Mouse (Mus musculus) subcutaneous adipose tissue, adult 2 months (tissue): ENCODE data around the gene Hsf2bp. TPM values are rescaled to one million over a fixed set of nuclear protein-coding genes. Genes with fewer than 3 reads are reported as not detected.

Experiments used
- polyA plus RNA-seq: library from polyadenylated mRNA; depleted of rRNA; stranded (reverse); fragments of >200 nt; gene quantifications from 2 replicates; pipeline ENCODE4 v1.2.3, GENCODE M21; 2012; ENCODE audit warnings: low replicate concordance; rRNA removed

Gene Hsf2bp
- 0.20 TPM in 1 of 2 replicates, not detected in the other for polyA plus RNA-seq

GRCm38 (mm10) chr17:32035609-32036508 lies at the start of gene Hsf2bp, which contains the start of gene Rrp1b:
Gene Hsf2bp, minus strand, starts transcription at chr17:32036349.
Gene Rrp1b, plus strand, starts transcription at chr17:32036100.

Other genes with a start within 250 kb of the Hsf2bp start
- 17.4 and 35.8 TPM in 2 replicates for gene Sik1, start 180.5 kb downstream of the Hsf2bp start, polyA plus RNA-seq
- 5.7 and 19.9 TPM in 2 replicates for gene Rrp1b, start 249 bp downstream of the Hsf2bp start, polyA plus RNA-seq
- gene Notch3, start 130.5 kb upstream of the Hsf2bp start, polyA plus RNA-seq, result 50.7 and 68.4 TPM in 2 replicates
- 2.2 and 7.0 TPM in 2 replicates for gene Ephx3, start 153.2 kb upstream of the Hsf2bp start, polyA plus RNA-seq
- gene Brd4, start 248.4 kb upstream of the Hsf2bp start, polyA plus RNA-seq, result 23.2 and 39.1 TPM in 2 replicates